Mouse (Mus musculus) myocyte (in vitro differentiated cells): Measurements from ENCODE around the gene Podn. TPM values are rescaled to one million over a fixed set of nuclear protein-coding genes. Genes with fewer than 3 reads are reported as not detected.

Experiments used
- H3K27me3 ChIP-seq: one replicate; pipeline ENCODE4 v1.6.1; 2011; ENCODE audit not compliant: control insufficient read depth, insufficient read depth, insufficient read length
- H3K36me3 ChIP-seq: one replicate; pipeline ENCODE4 v1.6.1; 2011; ENCODE audit not compliant: control insufficient read depth, insufficient read depth
- H3K4me2 ChIP-seq: one replicate; pipeline ENCODE4 v1.6.1; 2011; ENCODE audit warnings: low read depth, control low read depth
- H3K4me3 ChIP-seq: one replicate; pipeline ENCODE4 v1.5.1; 2011; ENCODE audit warnings: mild to moderate bottlenecking, control low read depth, moderate library complexity
- H3K79me2 ChIP-seq: one replicate; pipeline ENCODE4 v1.6.1; 2011; ENCODE audit not compliant: control insufficient read depth, insufficient read depth
- H3ac ChIP-seq: one replicate; pipeline ENCODE4 v1.6.1; 2011; ENCODE audit not compliant: control insufficient read depth, insufficient read length
- CEBPB ChIP-seq: IDR thresholded peaks from 2 replicates; pipeline ENCODE4 v1.6.1; 2011; ENCODE audit warnings: mild to moderate bottlenecking, moderate library complexity; ENCODE audit not compliant: poor library complexity, insufficient read depth, severe bottlenecking
- E2F4 ChIP-seq: IDR thresholded peaks from one replicate; pipeline ENCODE4 v1.6.1; 2011; ENCODE audit warnings: mild to moderate bottlenecking, control low read depth, moderate library complexity; ENCODE audit not compliant: insufficient read depth
- MAX ChIP-seq: IDR thresholded peaks from one replicate; pipeline ENCODE4 v1.6.1; 2011; ENCODE audit warnings: low read depth, mild to moderate bottlenecking, control low read depth
- MYOD1 ChIP-seq, 3 experiments: IDR thresholded peaks; one replicate each; pipeline ENCODE4 v1.6.1; 2011; ENCODE audit warnings: control low read depth in 2 of 3, low read depth in 2 of 3, mild to moderate bottlenecking in 2 of 3, moderate library complexity in 1 of 3; ENCODE audit not compliant: insufficient read length in 2 of 3, control insufficient read depth in 1 of 3
- MYOG ChIP-seq, 3 experiments: IDR thresholded peaks; one replicate each; pipeline ENCODE4 v1.6.1; 2011; ENCODE audit warnings: control low read depth in 2 of 3, low read depth in 2 of 3, mild to moderate bottlenecking in 2 of 3; ENCODE audit not compliant: insufficient read length in 2 of 3, control insufficient read depth in 1 of 3, insufficient read depth in 1 of 3
- POLR2A ChIP-seq: IDR thresholded peaks from one replicate; pipeline ENCODE4 v1.6.1; 2011; ENCODE audit warnings: low read depth, mild to moderate bottlenecking, control low read depth, moderate library complexity; ENCODE audit not compliant: insufficient read length
- POLR2AphosphoS2 ChIP-seq: IDR thresholded peaks from one replicate; pipeline ENCODE4 v1.6.1; 2011; ENCODE audit warnings: low read depth, control low read depth; ENCODE audit not compliant: insufficient read length
- REST ChIP-seq: IDR thresholded peaks from one replicate; pipeline ENCODE4 v1.6.1; 2011; ENCODE audit warnings: mild to moderate bottlenecking, control low read depth, moderate library complexity; ENCODE audit not compliant: insufficient read depth, insufficient read length
- SRF ChIP-seq: IDR thresholded peaks from one replicate; pipeline ENCODE4 v1.6.1; 2011; ENCODE audit warnings: low read depth; ENCODE audit not compliant: control insufficient read depth, insufficient read length
- TCF12 ChIP-seq: IDR thresholded peaks from one replicate; pipeline ENCODE4 v1.6.1; 2011; ENCODE audit warnings: mild to moderate bottlenecking, control low read depth; ENCODE audit not compliant: poor library complexity, insufficient read depth, severe bottlenecking
- TCF3 ChIP-seq: IDR thresholded peaks from one replicate; pipeline ENCODE4 v1.6.1; 2011; ENCODE audit warnings: low read depth, control low read depth; ENCODE audit not compliant: insufficient read length
- USF1 ChIP-seq: IDR thresholded peaks from one replicate; pipeline ENCODE4 v1.6.1; 2011; ENCODE audit warnings: low read depth, mild to moderate bottlenecking, control low read depth, moderate library complexity
- polyA plus RNA-seq: library from polyadenylated mRNA; unstranded; fragments of >200 nt; fragmentation: generic; extraction: Trizol; gene quantifications from one replicate; pipeline ENCODE4 v1.2.1, GENCODE M21; 2012; ENCODE audit warnings: missing spikeins

Podn gene
- polyA plus RNA-seq, 1 experiment, result 0.10 TPM

DNA sequence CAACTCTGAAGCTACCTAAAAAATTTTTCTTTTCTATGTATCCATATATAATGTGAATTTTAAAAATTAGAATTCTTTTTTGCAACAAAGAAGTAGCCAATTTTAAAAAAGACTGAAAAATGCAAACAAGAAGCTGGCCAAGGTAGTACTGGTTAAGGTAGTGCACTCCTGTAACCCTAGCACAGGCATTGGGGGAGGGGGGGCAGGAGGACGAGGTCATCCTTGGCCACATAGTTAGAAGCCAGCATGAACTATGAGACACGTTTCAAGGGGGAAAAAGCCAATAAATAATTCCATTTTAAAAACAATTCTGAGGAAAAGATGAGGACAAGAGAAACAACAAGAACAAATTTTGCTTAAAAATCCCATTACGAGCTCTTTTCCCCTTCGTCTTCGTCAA, 33.7 kb downstream of the Podn start:
- no peaks in the 10 kb centered on the region for H3K79me2 ChIP-seq
- TF ChIP-seq POLR2AphosphoS2 (no peak), E2F4 (no peak), CEBPB (no peak), TCF12 (no peak), USF1 (no peak), TCF3 (no peak), REST (no peak), MYOG (IDR thresholded peaks at IDR 0.05; ENCODE audit: control insufficient read depth in 1 of 3, insufficient read depth in 1 of 3, insufficient read length in 2 of 3, low read depth in 2 of 3) (no peak), SRF (no peak), MYOD1 (IDR thresholded peaks at IDR 0.05; ENCODE audit: control insufficient read depth in 1 of 3, insufficient read length in 2 of 3, low read depth in 2 of 3) (no peak), POLR2A (no peak), MAX (no peak)
- H3K4me2 ChIP-seq, result no peak overlapping the region
- no peaks in the 10 kb centered on the region for H3K27me3 ChIP-seq
- peaks cover 8% of the 10 kb centered on the region for H3K36me3 ChIP-seq
- H3K4me3 ChIP-seq, result no peak overlapping the region
- no peak overlapping the region for H3ac ChIP-seq

DNA sequence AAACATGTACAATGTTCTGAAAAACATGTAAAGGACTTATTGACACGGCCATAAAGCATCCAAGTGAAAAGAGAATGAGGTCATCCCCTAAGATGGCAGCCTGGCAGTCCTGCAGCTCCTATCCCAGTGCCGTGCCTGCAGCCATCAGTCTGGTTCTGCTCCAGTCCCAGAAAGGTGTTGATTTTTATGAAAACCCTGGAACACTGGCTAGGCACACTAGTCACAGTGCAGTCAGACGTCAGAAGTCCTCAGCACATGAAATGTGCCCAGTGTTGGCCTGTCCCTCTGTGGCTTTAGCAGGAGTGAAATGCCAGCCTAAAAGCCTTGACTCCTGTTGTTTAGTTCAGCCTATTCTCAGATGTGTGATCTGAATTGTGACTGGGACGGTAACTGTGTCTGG, 35.5 kb downstream of the Podn start:
- Histone ChIP-seq H3K27me3 (no peaks in the 10 kb centered on the region), H3ac (no peak overlapping the region), H3K4me2 (no peak overlapping the region), H3K79me2 (no peaks in the 10 kb centered on the region), H3K4me3 (no peak overlapping the region), H3K36me3 (peaks cover 8% of the 10 kb centered on the region)
- TF ChIP-seq SRF, result no peak
- no peak for TF ChIP-seq TCF12
- no peak for TF ChIP-seq REST
- TF ChIP-seq CEBPB, result no peak
- TF ChIP-seq POLR2A, result no peak
- no peak for TF ChIP-seq MYOG (IDR thresholded peaks at IDR 0.05; ENCODE audit: control insufficient read depth in 1 of 3, insufficient read depth in 1 of 3, insufficient read length in 2 of 3, low read depth in 2 of 3)
- TF ChIP-seq MYOD1 (IDR thresholded peaks at IDR 0.05; ENCODE audit: control insufficient read depth in 1 of 3, insufficient read length in 2 of 3, low read depth in 2 of 3), result no peak
- TF ChIP-seq USF1, result no peak
- TF ChIP-seq E2F4, result no peak
- no peak for TF ChIP-seq TCF3
- TF ChIP-seq MAX, result no peak
- no peak for TF ChIP-seq POLR2AphosphoS2

DNA sequence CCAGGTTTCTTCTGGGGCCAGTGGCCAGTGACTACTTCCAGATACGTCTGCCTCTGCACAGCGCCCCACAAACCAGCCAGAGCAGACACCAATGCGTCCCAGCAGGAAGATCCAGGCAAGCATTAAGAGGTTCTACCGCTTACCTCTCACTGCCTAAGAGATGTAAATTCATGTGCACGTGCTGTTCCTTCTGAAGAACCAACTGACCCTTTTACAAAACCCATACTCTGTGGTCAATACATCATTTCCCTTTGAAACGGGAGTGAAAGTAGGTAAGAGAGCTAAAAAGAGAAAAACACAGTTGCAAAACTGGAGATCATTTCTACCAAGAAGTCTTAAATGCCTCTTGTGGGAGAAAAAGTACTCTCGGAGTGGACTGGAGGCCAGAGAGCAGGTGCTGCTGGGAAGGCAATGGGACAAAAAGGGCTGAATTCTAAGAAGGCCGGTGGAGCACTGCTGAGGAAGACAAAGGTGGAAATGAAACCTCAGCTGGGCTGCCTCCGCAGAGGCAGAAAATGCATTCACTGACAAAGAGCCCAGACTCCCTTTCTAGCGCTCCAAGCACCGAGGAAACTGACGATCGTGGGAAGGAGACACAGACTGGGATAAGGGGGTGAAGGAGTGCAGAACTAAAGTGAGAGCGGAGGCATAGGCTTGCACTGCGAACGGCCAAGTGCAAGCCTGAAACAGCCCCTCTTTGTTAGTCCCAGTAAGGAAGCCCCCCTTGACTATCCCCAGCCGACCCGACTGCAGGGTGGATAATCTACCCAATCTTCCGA, 36.5 kb downstream of the Podn start:
- Histone ChIP-seq H3K4me2 (no peak overlapping the region), H3K79me2 (no peaks in the 10 kb centered on the region), H3K36me3 (peaks cover 8% of the 10 kb centered on the region), H3K27me3 (no peaks in the 10 kb centered on the region), H3K4me3 (no peak overlapping the region), H3ac (no peak overlapping the region)
- TF ChIP-seq POLR2A, result no peak
- no peak for TF ChIP-seq POLR2AphosphoS2
- no peak for TF ChIP-seq SRF
- no peak for TF ChIP-seq TCF12
- TF ChIP-seq USF1, result no peak
- no peak for TF ChIP-seq MYOG (IDR thresholded peaks at IDR 0.05; ENCODE audit: control insufficient read depth in 1 of 3, insufficient read depth in 1 of 3, insufficient read length in 2 of 3, low read depth in 2 of 3)
- no peak for TF ChIP-seq MAX
- no peak for TF ChIP-seq CEBPB
- no peak for TF ChIP-seq MYOD1 (IDR thresholded peaks at IDR 0.05; ENCODE audit: control insufficient read depth in 1 of 3, insufficient read length in 2 of 3, low read depth in 2 of 3)
- TF ChIP-seq E2F4, result no peak
- TF ChIP-seq TCF3, result no peak
- no peak for TF ChIP-seq REST

DNA sequence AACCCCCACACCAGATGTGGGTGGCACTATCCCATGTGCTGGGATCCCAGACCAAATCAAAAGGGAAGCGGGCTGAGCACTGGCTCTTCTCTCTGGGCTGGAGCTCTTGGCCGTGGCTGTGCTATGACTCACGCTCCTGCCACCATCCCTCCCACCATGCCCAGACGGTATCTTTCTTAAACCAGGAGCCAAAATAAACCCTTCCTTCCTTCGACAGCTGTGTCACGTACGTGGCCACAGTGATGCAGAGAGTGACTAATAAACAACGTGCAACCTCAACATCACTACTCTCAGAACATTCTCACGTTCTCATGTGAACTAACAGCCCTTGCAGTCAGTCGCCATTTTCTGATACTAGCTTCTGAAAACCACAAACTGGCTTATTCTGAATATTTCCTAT, 38.1 kb downstream of the Podn start:
- no peaks in the 10 kb centered on the region for H3K79me2 ChIP-seq
- H3K27me3 ChIP-seq, result no peaks in the 10 kb centered on the region
- no peak for TF ChIP-seq REST
- TF ChIP-seq MYOG (IDR thresholded peaks at IDR 0.05; ENCODE audit: control insufficient read depth in 1 of 3, insufficient read depth in 1 of 3, insufficient read length in 2 of 3, low read depth in 2 of 3), result peak in 2 of 3 experiments; percentile 56 to 79
- no peak for TF ChIP-seq TCF3
- TF ChIP-seq CEBPB, result 0 out of 2 replicates have a peak, but pooled peaks have one; percentile 27
- TF ChIP-seq POLR2A, result no peak
- no peak for TF ChIP-seq E2F4
- no peak for TF ChIP-seq USF1
- TF ChIP-seq TCF12, result peak; percentile 57
- TF ChIP-seq MYOD1 (IDR thresholded peaks at IDR 0.05; ENCODE audit: control insufficient read depth in 1 of 3, insufficient read length in 2 of 3, low read depth in 2 of 3), result peak in 2 of 3 experiments; percentile 80 to 94
- no peak for TF ChIP-seq POLR2AphosphoS2
- TF ChIP-seq SRF, result peak; percentile 10
- TF ChIP-seq MAX, result peak; percentile 67
- H3K4me2 ChIP-seq, result peak overlapping the region; percentile 68
- no peak overlapping the region for H3K4me3 ChIP-seq
- H3K36me3 ChIP-seq, result peaks cover 12% of the 10 kb centered on the region
- no peak overlapping the region for H3ac ChIP-seq
